Mouse (Mus musculus): ENCODE measurements around the gene Lbhd2. TPM values are rescaled to one million over a fixed set of nuclear protein-coding genes. Genes with fewer than 3 reads are reported as not detected.

Gene Lbhd2
- total and polyA plus RNA-seq, 3 experiments = not detected

GRCm38 (mm10) chr12:111454543-111455280, 48.1 kb downstream of the Lbhd2 start:
- no peak overlapping the region for H3K4me3 ChIP-seq (ENCODE audit: control insufficient read depth in 1 of 2, insufficient read depth in 1 of 2, low read depth in 2 of 2, low read length in 2 of 2)
- no peak for TF ChIP-seq MXI1 (IDR thresholded peaks at IDR 0.05; ENCODE audit: low read depth, low read length)
- peak; percentile 24; the same call in 1 of the 2 replicates for TF ChIP-seq ZMIZ1 (IDR thresholded peaks at IDR 0.05; ENCODE audit: low read depth, low read length)
- H3K27me3 ChIP-seq (ENCODE audit: control insufficient read depth in 1 of 2, insufficient read depth in 2 of 2, low read length in 2 of 2) = no peaks in the 10 kb centered on the region
- H3K9ac ChIP-seq (ENCODE audit: control insufficient read depth, low read depth, low read length, poor library complexity, severe bottlenecking) = no peak overlapping the region
- H3K4me1 ChIP-seq (ENCODE audit: control insufficient read depth in 1 of 2, insufficient read depth in 2 of 2, low read length in 2 of 2) = no peaks in the 10 kb centered on the region
- peaks cover 0 to 4% of the 10 kb centered on the region in 2 experiments; a peak in 1 of 4 replicates for H3K36me3 ChIP-seq (ENCODE audit: control insufficient read depth in 1 of 2, insufficient read depth in 2 of 2, low read length in 2 of 2)
- H3K9me3 ChIP-seq (replicated peaks; ENCODE audit: insufficient read depth, low read length) = no peaks in the 10 kb centered on the region
- H3K27ac ChIP-seq (ENCODE audit: control insufficient read depth, low read depth, low read length) = no peak overlapping the region
- no peaks in the 10 kb centered on the region for H3K79me2 ChIP-seq (ENCODE audit: control insufficient read depth, insufficient read depth, low read length, poor library complexity)
- no peak for DNase-seq (ENCODE audit: low read depth, low spot score)

GRCm38 (mm10) chr12:111455311-111455846, 48.8 kb downstream of the Lbhd2 start:
- H3K27me3 ChIP-seq (ENCODE audit: control insufficient read depth in 1 of 2, insufficient read depth in 2 of 2, low read length in 2 of 2) = no peaks in the 10 kb centered on the region
- TF ChIP-seq MYB (IDR thresholded peaks at IDR 0.05; ENCODE audit: low read depth, low read length) (no peak), ZMIZ1 (IDR thresholded peaks at IDR 0.05; ENCODE audit: low read depth, low read length) (0 out of 2 replicates have a peak, but pooled peaks have one; percentile 22), POLR2AphosphoS2 (IDR thresholded peaks at IDR 0.05; ENCODE audit: low read length) (peak; percentile 58), ZNF384 (IDR thresholded peaks at IDR 0.05; ENCODE audit: low read depth, low read length) (no peak), MYC (IDR thresholded peaks at IDR 0.05; ENCODE audit: low read depth, low read length) (no peak)
- no peak overlapping the region for H3K27ac ChIP-seq (ENCODE audit: control insufficient read depth, low read depth, low read length)
- DNase-seq (ENCODE audit: low read depth, low spot score) = no peak
- no peak overlapping the region for H3K9ac ChIP-seq (ENCODE audit: control insufficient read depth, low read depth, low read length, poor library complexity, severe bottlenecking)
- no peaks in the 10 kb centered on the region for H3K79me2 ChIP-seq (ENCODE audit: control insufficient read depth, insufficient read depth, low read length, poor library complexity)
- H3K36me3 ChIP-seq (ENCODE audit: control insufficient read depth in 1 of 2, insufficient read depth in 2 of 2, low read length in 2 of 2) = peaks cover 0 to 4% of the 10 kb centered on the region in 2 experiments; a peak in 1 of 4 replicates
- H3K9me3 ChIP-seq (replicated peaks; ENCODE audit: insufficient read depth, low read length) = no peaks in the 10 kb centered on the region
- H3K4me3 ChIP-seq (ENCODE audit: control insufficient read depth in 1 of 2, insufficient read depth in 1 of 2, low read depth in 2 of 2, low read length in 2 of 2) = no peak overlapping the region
- H3K4me1 ChIP-seq (ENCODE audit: control insufficient read depth in 1 of 2, insufficient read depth in 2 of 2, low read length in 2 of 2) = no peaks in the 10 kb centered on the region

- Histone ChIP-seq H3K27me3 (ENCODE audit: control insufficient read depth in 1 of 2, insufficient read depth in 2 of 2, low read length in 2 of 2) (no peaks in the 10 kb centered on the region), H3K79me2 (ENCODE audit: control insufficient read depth, insufficient read depth, low read length, poor library complexity) (no peaks in the 10 kb centered on the region), H3K4me1 (ENCODE audit: control insufficient read depth in 1 of 2, insufficient read depth in 2 of 2, low read length in 2 of 2) (no peaks in the 10 kb centered on the region), H3K9ac (ENCODE audit: control insufficient read depth, low read depth, low read length, poor library complexity, severe bottlenecking) (no peak overlapping the region), H3K36me3 (ENCODE audit: control insufficient read depth in 1 of 2, insufficient read depth in 2 of 2, low read length in 2 of 2) (peaks cover 0 to 4% of the 10 kb centered on the region in 2 experiments; a peak in 1 of 4 replicates), H3K9me3 (replicated peaks; ENCODE audit: insufficient read depth, low read length) (no peaks in the 10 kb centered on the region), H3K27ac (ENCODE audit: control insufficient read depth, low read depth, low read length) (no peak overlapping the region), H3K4me3 (ENCODE audit: control insufficient read depth in 1 of 2, insufficient read depth in 1 of 2, low read depth in 2 of 2, low read length in 2 of 2) (no peak overlapping the region)
- DNase-seq (ENCODE audit: low read depth, low spot score) = no peak
- TF ChIP-seq RAD21 (IDR thresholded peaks at IDR 0.05; ENCODE audit: low read depth, low read length) = no peak
Observed at GRCm38 (mm10) chr12:111455860-111456259, 49.3 kb downstream of the Lbhd2 start.

All from MEL (cell line).